Mouse (Mus musculus) frontal cortex, postnatal 25 days (tissue): Measurements from ENCODE around the gene Tusc1.
A peak's percentile ranks its signal among the peaks of the same experiment; 100 is the strongest.

Experiments used
- DNase-seq, 2 experiments: peaks; one replicate each; pipeline ENCODE4 v3.0.0; 2022; ENCODE audit warnings: low spot score in 2 of 2

The Tusc1 gene

DNA sequence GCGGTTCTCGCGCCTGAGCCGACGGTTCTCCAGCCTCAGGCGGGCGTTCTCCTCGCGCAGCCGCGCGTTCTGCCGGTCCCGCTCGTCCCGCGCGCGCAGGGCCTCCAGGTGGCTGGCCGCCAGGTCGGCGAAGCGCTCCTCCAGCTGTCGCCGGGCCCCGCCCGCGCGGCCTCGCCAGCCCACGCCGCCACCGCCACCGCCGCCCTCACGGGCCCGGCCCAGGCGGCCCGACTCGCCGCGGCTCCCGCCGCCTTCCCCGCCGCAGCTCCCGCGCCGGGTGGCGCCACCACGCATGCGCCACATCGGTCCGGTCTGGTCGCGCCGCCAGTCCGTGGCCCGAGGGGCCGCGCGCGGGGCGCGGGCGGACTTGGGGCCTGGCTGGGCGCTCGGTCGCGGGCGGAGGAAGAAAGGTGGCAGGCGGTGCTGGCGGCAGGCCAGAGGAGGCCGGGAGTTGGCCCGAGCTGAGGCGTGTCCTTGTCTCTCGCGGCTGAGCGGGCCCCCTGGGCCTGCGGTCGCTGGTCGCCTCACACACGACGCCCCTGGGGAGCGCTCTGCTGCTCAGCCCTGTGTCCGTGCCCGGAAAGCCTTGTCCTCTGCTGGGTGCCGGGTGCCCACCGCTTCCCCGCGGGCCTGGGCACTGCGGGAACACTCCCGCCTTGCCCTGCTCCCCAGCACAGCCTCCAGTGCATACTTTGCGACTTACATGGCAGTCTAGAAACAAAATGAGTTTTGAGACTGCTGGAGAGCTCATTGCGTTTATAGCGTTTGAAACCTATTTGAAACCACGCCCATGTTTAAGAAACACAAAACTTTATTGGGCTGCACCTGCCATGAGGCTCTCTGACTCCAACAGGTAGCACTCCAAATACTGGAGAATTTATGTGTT lies at the start of gene Tusc1:
TSS of gene Tusc1 (minus strand) at position 394 of the 886 bp plus-strand sequence.
- peak; percentile 62 to 65 for DNase-seq

DNA sequence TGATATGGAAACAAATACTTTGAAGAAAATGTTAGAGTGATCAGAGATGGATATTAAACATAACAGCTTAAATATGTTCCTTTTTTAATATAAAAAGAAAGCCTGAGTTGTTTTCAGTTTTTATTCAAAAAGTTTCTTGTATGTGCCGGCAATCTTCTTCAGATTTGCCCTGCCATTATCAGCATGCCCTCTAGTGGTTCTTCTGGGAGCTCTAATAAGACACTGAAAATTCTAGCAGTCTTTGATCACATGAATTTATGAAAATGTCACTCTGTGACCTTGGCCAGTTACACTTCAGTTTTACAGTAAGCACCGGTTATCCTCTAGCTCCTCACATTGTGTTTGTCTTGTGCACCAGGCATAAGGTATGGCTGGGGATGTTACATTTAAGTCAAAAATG lies 17.6 kb upstream of the Tusc1 start:
- DNase-seq: no peak

GRCm38 (mm10) chr4:93344357-93344756 lies 9.0 kb upstream of the Tusc1 start:
- no peak for DNase-seq

DNA sequence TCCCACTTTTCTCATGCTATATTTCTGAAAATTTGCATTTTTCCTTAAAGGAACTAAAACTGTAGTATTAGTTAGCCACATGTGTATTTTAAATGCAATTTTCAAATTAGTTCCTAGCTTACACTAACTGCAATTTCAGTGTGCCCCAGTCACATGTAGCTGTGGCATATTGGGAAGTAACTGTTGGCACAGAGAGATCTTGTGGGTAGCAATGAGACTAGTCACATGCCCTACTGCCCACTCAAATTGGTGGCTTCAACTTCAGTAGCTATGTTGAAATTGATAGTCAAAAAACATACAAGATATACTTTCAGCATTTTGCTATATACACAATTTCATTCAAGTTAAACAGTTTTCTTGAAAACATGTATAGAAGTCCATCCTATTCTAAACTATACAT lies 6.3 kb upstream of the Tusc1 start:
- DNase-seq: no peak

- DNase-seq: no peak
Observed at GRCm38 (mm10) chr4:93337977-93338376, 2.7 kb upstream of the Tusc1 start.

DNA sequence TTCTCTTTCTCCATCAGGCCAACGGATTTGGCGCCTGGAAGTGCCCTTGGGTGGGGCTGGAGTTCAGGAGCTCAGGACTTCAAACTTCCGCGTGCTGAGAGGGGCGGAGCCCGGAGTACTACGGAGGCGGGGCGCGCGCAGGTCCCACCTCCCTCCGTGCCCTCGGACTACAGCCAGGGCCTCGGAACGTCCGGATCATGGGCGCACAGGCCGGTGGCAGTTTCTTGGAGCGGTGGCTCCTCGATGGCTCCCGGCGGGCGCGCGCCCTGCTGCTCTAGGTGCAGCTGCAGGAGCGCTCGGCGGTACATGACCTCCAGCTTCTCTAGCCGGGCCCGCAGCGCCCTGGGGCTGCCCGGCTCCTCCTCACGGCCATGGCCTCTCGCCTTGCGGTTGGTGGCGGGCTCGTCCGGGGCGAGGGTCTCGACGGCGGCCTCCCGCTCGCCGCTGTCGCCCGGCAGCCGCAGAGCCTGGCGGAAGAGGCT lies 634 bp downstream of the Tusc1 start:
- peak; percentile 24 to 58 for DNase-seq

DNA sequence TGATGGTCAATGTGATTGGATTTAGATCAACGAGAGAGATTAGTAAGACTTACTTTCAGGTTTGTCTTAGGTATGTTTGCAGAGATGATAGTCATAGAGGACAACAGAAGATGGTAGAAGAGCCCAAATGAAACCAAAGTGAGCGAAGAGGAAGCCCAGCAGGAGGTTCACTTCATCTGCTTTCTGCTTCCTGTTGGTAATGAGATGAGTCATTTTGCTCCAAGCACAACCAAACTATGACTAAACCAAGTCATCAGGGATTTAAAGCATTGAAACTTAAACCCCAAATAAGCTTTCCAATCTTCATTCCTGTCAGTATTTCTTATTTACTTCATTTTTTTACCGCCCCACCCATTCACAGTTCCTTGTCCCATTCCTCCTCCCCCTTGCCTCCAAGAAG lies 27.8 kb downstream of the Tusc1 start:
- DNase-seq: no peak

- no peak for DNase-seq
Observed at GRCm38 (mm10) chr4:93286065-93286464, 49.2 kb downstream of the Tusc1 start.
